Mouse (Mus musculus): Measurements from ENCODE around the gene Pnliprp1. TPM values are rescaled to one million over a fixed set of nuclear protein-coding genes. Genes with fewer than 3 reads are reported as not detected.

Gene Pnliprp1
- total RNA-seq, 2 experiments from 2014 or later = not detected

DNA sequence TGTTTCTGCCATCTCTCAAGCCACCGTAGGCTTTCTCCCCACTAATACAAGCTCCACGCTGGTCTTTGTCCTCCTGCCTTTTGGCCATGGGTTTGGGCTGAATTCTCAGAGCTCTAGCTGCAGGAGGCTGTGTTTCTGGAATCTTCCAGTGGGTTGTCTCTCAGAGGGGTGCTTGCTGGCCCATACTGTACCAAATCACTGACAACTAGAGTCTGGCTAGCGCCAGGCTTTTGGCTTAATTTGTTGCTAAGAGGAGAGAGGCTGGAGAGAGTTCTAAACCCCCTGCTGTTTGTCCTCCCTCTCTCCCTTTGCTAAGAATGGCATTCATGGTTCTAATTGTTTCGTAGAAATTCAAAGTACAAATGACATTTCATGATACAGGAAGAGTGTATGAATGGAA is 52.9 kb downstream of the Pnliprp1 start:
- no peak for DNase-seq

DNA sequence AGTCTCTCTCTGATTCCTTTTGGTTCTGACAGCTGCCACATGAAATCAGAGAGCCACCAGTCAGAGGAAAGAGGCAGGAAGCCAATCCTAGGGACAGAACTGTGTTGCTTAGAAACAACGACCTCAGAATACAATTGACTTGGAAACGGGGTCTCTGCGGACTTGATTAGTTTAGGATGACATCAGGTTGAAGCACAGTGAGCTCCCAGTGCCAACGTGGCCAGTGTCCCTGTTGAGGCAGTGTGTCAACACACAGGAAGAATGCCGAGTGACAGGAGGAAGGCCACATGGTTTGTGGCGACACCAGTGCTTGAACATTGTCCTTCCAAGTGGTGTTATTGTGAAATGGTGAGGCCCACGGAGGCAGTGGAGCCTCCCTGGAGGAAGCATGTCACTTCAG is 55.3 kb downstream of the Pnliprp1 start:
- DNase-seq = no peak

DNA sequence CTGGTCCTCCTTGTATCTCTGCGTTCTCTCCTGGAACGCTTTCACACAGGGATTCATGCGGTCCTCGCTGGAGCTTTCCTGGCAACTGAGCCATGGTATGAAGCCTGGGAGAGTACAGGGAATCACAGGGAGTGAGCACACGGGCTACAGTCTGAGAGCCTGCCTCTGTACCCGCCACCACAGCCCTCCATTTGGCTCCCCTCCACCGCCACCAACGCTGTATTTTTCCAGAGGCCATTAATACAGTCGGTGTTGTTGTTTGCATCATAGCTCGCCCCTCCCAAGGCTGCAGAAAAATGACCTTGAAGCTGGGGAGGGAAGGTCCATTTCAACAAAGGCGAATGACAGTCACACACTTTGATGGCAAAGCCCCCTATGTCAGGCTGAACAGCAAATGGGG is 60.5 kb downstream of the Pnliprp1 start:
- no peak for DNase-seq

Other genes with a start within 250 kb of the Pnliprp1 start
- gene Ccdc172, start 216.9 kb upstream of the Pnliprp1 start, total RNA-seq (2021) = not detected
- not detected for gene Pnlip, start 76.4 kb upstream of the Pnliprp1 start, total RNA-seq (2021)
- gene Pnliprp2, start 30.8 kb downstream of the Pnliprp1 start, total RNA-seq (2021) = not detected
- not detected for gene 1700019N19Rik, start 65.6 kb downstream of the Pnliprp1 start, total RNA-seq (2021)
- gene Eno4, start 214.5 kb downstream of the Pnliprp1 start, total RNA-seq (2021) = under 1 TPM in 1 of 2 experiments, not detected in 1; 0.09 TPM
- 10 to 100 TPM; 16.2 to 16.8 TPM for gene Hspa12a, start 214.8 kb downstream of the Pnliprp1 start, total RNA-seq (2021)